Mouse (Mus musculus) MEL (cell line): ENCODE measurements around the gene Ankrd45.

Source experiments
- BHLHE40 ChIP-seq: IDR thresholded peaks from 2 replicates; pipeline ENCODE4 v1.6.1; 2012; ENCODE audit warnings: low read depth, mild to moderate bottlenecking, inconsistent platforms, low read length, improper control_type of control experiment, borderline replicate concordance
- CHD2 ChIP-seq: IDR thresholded peaks from 2 replicates; pipeline ENCODE4 v1.6.1; 2011; ENCODE audit warnings: low read length, improper control_type of control experiment
- ELF1 ChIP-seq: IDR thresholded peaks from 2 replicates; pipeline ENCODE4 v1.6.1; 2014; ENCODE audit warnings: low read depth, mild to moderate bottlenecking, inconsistent platforms, low read length, improper control_type of control experiment, moderate library complexity
- MAX ChIP-seq: IDR thresholded peaks from 2 replicates; pipeline ENCODE4 v1.6.1; 2011; ENCODE audit warnings: low read length, improper control_type of control experiment
- NRF1 ChIP-seq: IDR thresholded peaks from 2 replicates; pipeline ENCODE4 v1.6.1; 2014; ENCODE audit warnings: low read depth, mild to moderate bottlenecking, inconsistent platforms, low read length, improper control_type of control experiment, moderate library complexity; ENCODE audit not compliant: poor library complexity, insufficient read depth, severe bottlenecking
- TAL1 ChIP-seq: IDR thresholded peaks from 2 replicates; pipeline ENCODE4 v1.6.1; 2012; ENCODE audit warnings: mild to moderate bottlenecking, inconsistent platforms, low read length, moderate library complexity, mixed read lengths
- USF1 ChIP-seq: IDR thresholded peaks from 2 replicates; pipeline ENCODE4 v1.6.1; 2014; ENCODE audit warnings: low read depth, mild to moderate bottlenecking, inconsistent platforms, low read length, improper control_type of control experiment, moderate library complexity

DNA sequence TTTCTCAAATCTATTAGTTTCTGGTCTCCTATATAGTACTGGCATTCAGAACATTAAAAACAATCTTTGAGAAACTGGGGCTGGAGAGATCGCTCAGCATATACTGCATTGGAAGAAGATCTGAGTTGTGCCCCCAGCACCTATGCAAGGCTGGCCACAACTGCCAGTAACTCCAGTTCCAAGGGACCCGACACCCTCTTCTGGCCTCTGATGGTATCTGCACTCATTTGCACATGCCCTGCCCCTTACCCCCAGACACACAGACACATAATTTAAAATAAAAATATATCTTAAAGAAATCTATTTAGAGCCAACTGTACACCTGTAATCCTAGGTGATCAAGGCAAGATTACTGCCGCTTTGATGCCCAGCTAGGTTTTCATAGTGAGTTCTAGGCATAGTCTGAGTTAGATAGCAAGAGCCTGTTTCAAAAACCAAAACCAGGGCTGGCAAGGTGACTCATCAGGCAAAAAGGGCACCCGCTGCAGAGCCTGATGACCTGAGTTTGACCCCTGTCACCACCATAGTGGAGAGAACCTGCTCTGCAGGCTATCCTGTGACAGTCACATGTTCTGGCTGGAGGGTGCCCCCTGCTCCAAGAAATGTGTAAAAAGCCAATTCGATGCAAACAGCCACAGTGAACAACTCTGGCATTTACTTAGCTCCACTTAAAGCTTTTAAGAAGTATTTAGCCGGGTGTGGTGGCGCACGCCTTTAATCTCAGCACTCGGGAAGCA is 2.3 kb upstream of the Ankrd45 start:
- TF ChIP-seq MAX, result no peak
- TF ChIP-seq ELF1, result no peak
- TF ChIP-seq CHD2, result no peak
- TF ChIP-seq USF1, result no peak
- no peak for TF ChIP-seq BHLHE40
- no peak for TF ChIP-seq NRF1
- TF ChIP-seq TAL1, result no peak
